8 mouse cellular contexts compared by ENCODE assay signal in genomic region chr5:37752027-37752967, GRCm38 (mm10). TPM values are rescaled to one million over a fixed set of nuclear protein-coding genes. Genes with fewer than 3 reads are reported as not detected.
DNase-seq lines count a peak whose midpoint lies in the region; ATAC-seq and TF ChIP-seq lines count a peak whose summit lies in the region.

No protein-coding gene starts in this region.

- ATAC-seq in limb, embryonic 11.5 days (ENCODE audit: insufficient number of reproducible peaks, low FRiP score, low TSS enrichment, low read depth): peak; percentile 54
- peak; percentile 85 for ATAC-seq in neural tube, embryonic 13.5 days (ENCODE audit: low read depth)

- H3K4me1 ChIP-seq in embryonic facial prominence, embryonic 10.5 days: peaks cover 10% of the 10 kb centered on the region; the same call in 1 of the 2 replicates
- H3K4me1 ChIP-seq in heart, adult 2 months (ENCODE audit: control insufficient read depth, insufficient read depth, low read length): no peaks in the 10 kb centered on the region
- H3K4me1 ChIP-seq in limb, embryonic 11.5 days (ENCODE audit: control insufficient read depth, insufficient read depth, low read length): 0 out of 2 replicates have a peak, but pooled peaks cover 2% of the 10 kb centered on the region
- no peaks in the 10 kb centered on the region for H3K4me1 ChIP-seq in neural tube, embryonic 13.5 days (replicated peaks)

- intact Hi-C loops in heart, adult 2 months (cut with DNase I): loop anchor here (10.0 kb wide), 2 partner anchors 333 to 457 kb away; no protein-coding TSS in a partner anchor

- no peak overlapping the region for H3K4me3 ChIP-seq in embryonic facial prominence, embryonic 10.5 days
- H3K4me3 ChIP-seq in heart, adult 2 months: no peak overlapping the region
- H3K4me3 ChIP-seq in limb, embryonic 11.5 days (ENCODE audit: low read depth, low read length): no peak overlapping the region
- H3K4me3 ChIP-seq in neural tube, embryonic 13.5 days: no peak overlapping the region

- H3K4me2 ChIP-seq in limb, embryonic 11.5 days (ENCODE audit: low read depth, severe bottlenecking): no peak overlapping the region
- H3K4me2 ChIP-seq in neural tube, embryonic 13.5 days: no peak overlapping the region

- 66% methylated on average over 8 of the region's 8 CpGs for WGBS in embryonic facial prominence, embryonic 10.5 days
- WGBS in heart, adult 2 months: 56% methylated on average over 8 of the region's 8 CpGs
- WGBS in limb, embryonic 11.5 days: 63% methylated on average over 8 of the region's 8 CpGs
- WGBS in neural tube, embryonic 13.5 days: 66% methylated on average over 8 of the region's 8 CpGs

- TF ChIP-seq CTCF in heart, adult 2 months (IDR thresholded peaks at IDR 0.05): peak; percentile 78

- 0 out of 2 replicates have a peak, but pooled peaks cover 16% of the 10 kb centered on the region for H3K27me3 ChIP-seq in embryonic facial prominence, embryonic 10.5 days (replicated peaks; ENCODE audit: low read depth, poor library complexity, severe bottlenecking)
- H3K27me3 ChIP-seq in heart, adult 2 months (ENCODE audit: control insufficient read depth, insufficient read depth, low read length): no peaks in the 10 kb centered on the region
- no peaks in the 10 kb centered on the region for H3K27me3 ChIP-seq in limb, embryonic 11.5 days (ENCODE audit: control insufficient read depth, insufficient read depth, low read length)
- peaks cover under 1% of the 10 kb centered on the region; the same call in 1 of the 2 replicates for H3K27me3 ChIP-seq in neural tube, embryonic 13.5 days

- H3K36me3 ChIP-seq in embryonic facial prominence, embryonic 10.5 days (replicated peaks): no peaks in the 10 kb centered on the region
- no peaks in the 10 kb centered on the region for H3K36me3 ChIP-seq in heart, adult 2 months (ENCODE audit: control insufficient read depth, insufficient read depth, low read length)
- H3K36me3 ChIP-seq in limb, embryonic 11.5 days (ENCODE audit: control insufficient read depth, insufficient read depth, low read length): no peaks in the 10 kb centered on the region
- no peaks in the 10 kb centered on the region for H3K36me3 ChIP-seq in neural tube, embryonic 13.5 days

- H3K27ac ChIP-seq in embryonic facial prominence, embryonic 10.5 days (replicated peaks): no peak overlapping the region
- no peak overlapping the region for H3K27ac ChIP-seq in heart, adult 2 months
- H3K27ac ChIP-seq in limb, embryonic 11.5 days (replicated peaks; ENCODE audit: low read depth, low read length): no peak overlapping the region
- H3K27ac ChIP-seq in neural tube, embryonic 13.5 days (replicated peaks): no peak overlapping the region

- TF ChIP-seq POLR2A in heart, adult 2 months (IDR thresholded peaks at IDR 0.05; ENCODE audit: insufficient read depth, low read depth, low read length): no peak

- H3K79me2 ChIP-seq in heart, adult 2 months (replicated peaks; ENCODE audit: control insufficient read depth, insufficient read depth, low read length): no peaks in the 10 kb centered on the region

- no peak for TF ChIP-seq EP300 in heart, adult 2 months (IDR thresholded peaks at IDR 0.05; ENCODE audit: insufficient read depth, low read depth, low read length)

- DNase-seq in urinary bladder, postnatal 14 days (ENCODE audit: low spot score): peak; percentile 69
- DNase-seq in urinary bladder, postnatal 10 days (ENCODE audit: low spot score): no peak
- peak; percentile 80 for DNase-seq in embryonic facial prominence, embryonic 10.5 days (ENCODE audit: low spot score)
- peak; percentile 53 to 62 for DNase-seq in heart, adult 2 months
- DNase-seq in kidney, adult 9 months: peak; percentile 79
- peak; percentile 84 for DNase-seq in limb, embryonic 11.5 days (ENCODE audit: low spot score)
- peak; percentile 53 for DNase-seq in urinary bladder, postnatal 25 days (ENCODE audit: low spot score)

- H3K9me3 ChIP-seq in embryonic facial prominence, embryonic 10.5 days: no peaks in the 10 kb centered on the region
- H3K9me3 ChIP-seq in limb, embryonic 11.5 days (ENCODE audit: control insufficient read depth, low read length): no peaks in the 10 kb centered on the region
- H3K9me3 ChIP-seq in neural tube, embryonic 13.5 days: no peaks in the 10 kb centered on the region

- no peak overlapping the region for H3K9ac ChIP-seq in heart, adult 2 months (ENCODE audit: low read depth, low read length)
- no peak overlapping the region for H3K9ac ChIP-seq in limb, embryonic 11.5 days (ENCODE audit: low read length)
- H3K9ac ChIP-seq in neural tube, embryonic 13.5 days: no peak overlapping the region

RNA-seq across cellular contexts. Expression of gene Cytl1, which starts 17.0 kb away (rescaled TPM):
- polyA plus RNA-seq in embryonic facial prominence, embryonic 10.5 days (2016; fragmentation: Nextera tagmentation; extraction: Ambion mirVana): 0.41 TPM in 2 replicates
- total RNA-seq in heart, adult 2 months (2021): 10 to 100 TPM; 24.1 to 29.6 TPM
- 67.4 and 72.0 TPM in 2 replicates for polyA plus RNA-seq in heart, adult 2 months (2012; rRNA removed)
- 2.5 and 3.3 TPM in 2 replicates for polyA plus RNA-seq in limb, embryonic 11.5 days (2014; fragmentation: Nextera tagmentation; extraction: Ambion mirVana)
- polyA plus RNA-seq in neural tube, embryonic 13.5 days (2015; fragmentation: Nextera tagmentation; extraction: Ambion mirVana): 6.1 and 6.6 TPM in 2 replicates

RNA-seq across cellular contexts. Expression of gene Stk32b, which starts 35.3 kb away (rescaled TPM):
- 0.57 and 0.62 TPM in 2 replicates for polyA plus RNA-seq in embryonic facial prominence, embryonic 10.5 days (2016; fragmentation: Nextera tagmentation; extraction: Ambion mirVana)
- total RNA-seq in heart, adult 2 months (2021): under 1 TPM; 0.29 to 0.45 TPM
- 0.88 and 1.1 TPM in 2 replicates for polyA plus RNA-seq in heart, adult 2 months (2012; rRNA removed)
- polyA plus RNA-seq in limb, embryonic 11.5 days (2014; fragmentation: Nextera tagmentation; extraction: Ambion mirVana): 0.67 and 0.85 TPM in 2 replicates
- polyA plus RNA-seq in neural tube, embryonic 13.5 days (2015; fragmentation: Nextera tagmentation; extraction: Ambion mirVana): 25.8 and 28.2 TPM in 2 replicates

Comparison
In these comparisons a context has a peak if more than half of its experiments do, and no peak if none do; other contexts are left out.
1. RNA of gene Stk32b, which starts 35.3 kb away (polyA plus RNA-seq): 25.8 to 28.2 TPM in neural tube, embryonic 13.5 days; 0.88 to 1.1 TPM in heart, adult 2 months, 0.67 to 0.85 TPM in limb, embryonic 11.5 days and 0.57 to 0.62 TPM in embryonic facial prominence, embryonic 10.5 days; every median in the first group is over 10 times any median in the second.